Mouse (Mus musculus) limb, embryonic 14.5 days (tissue): ENCODE results near the gene Pgpep1. TPM values are rescaled to one million over a fixed set of nuclear protein-coding genes. Genes with fewer than 3 reads are reported as not detected.

ENCODE experiments used
- ATAC-seq: fragments of 200-750 bp; cut with Nextera tagmentation; 2 replicates; pipeline ENCODE4 v1.8.0; 2017; ENCODE audit warnings: low read depth, moderate number of reproducible peaks, moderate TSS enrichment; ENCODE audit not compliant: low FRiP score
- DNase-seq: peaks from one replicate; pipeline ENCODE4 v3.0.0-alpha.2; 2015; ENCODE audit warnings: low spot score
- H3K27ac ChIP-seq: fragments of 300-500 bp; sonication (generic); replicated peaks from 2 replicates; pipeline ENCODE4 v1.5.1; 2014; ENCODE audit warnings: low read depth, mild to moderate bottlenecking, low read length, moderate library complexity, mixed read lengths
- H3K27me3 ChIP-seq: fragments of 300-500 bp; sonication (generic); 2 replicates; pipeline ENCODE4 v1.6.1; 2014; ENCODE audit warnings: low read length, mixed read lengths; ENCODE audit not compliant: control insufficient read depth, insufficient read depth
- H3K36me3 ChIP-seq: fragments of 300-500 bp; sonication (generic); 2 replicates; pipeline ENCODE4 v1.6.1; 2014; ENCODE audit warnings: mild to moderate bottlenecking, low read length, moderate library complexity, mixed read lengths; ENCODE audit not compliant: control insufficient read depth, insufficient read depth
- H3K4me1 ChIP-seq: fragments of 300-500 bp; sonication (generic); 2 replicates; pipeline ENCODE4 v1.6.1; 2014; ENCODE audit warnings: antibody characterized with exemption, low read length, mixed read lengths; ENCODE audit not compliant: control insufficient read depth, insufficient read depth
- H3K4me2 ChIP-seq: fragments of 300-500 bp; sonication (generic); replicated peaks from 2 replicates; pipeline ENCODE4 v1.6.1; 2014; ENCODE audit warnings: low read depth, mild to moderate bottlenecking, low read length, moderate library complexity; ENCODE audit not compliant: severe bottlenecking
- H3K4me3 ChIP-seq: fragments of 300-500 bp; sonication (generic); replicated peaks from 2 replicates; pipeline ENCODE4 v1.5.1; 2014; ENCODE audit warnings: low read length
- H3K9ac ChIP-seq: fragments of 300-500 bp; sonication (generic); 2 replicates; pipeline ENCODE4 v1.6.1; 2014; ENCODE audit warnings: mild to moderate bottlenecking, low read depth, low read length, moderate library complexity; ENCODE audit not compliant: severe bottlenecking
- H3K9me3 ChIP-seq: fragments of 300-500 bp; sonication (generic); 2 replicates; pipeline ENCODE4 v1.6.1; 2016; ENCODE audit warnings: low read length; ENCODE audit not compliant: control insufficient read depth
- POLR2A ChIP-seq: fragments of 200-500 bp; IDR thresholded peaks from 2 replicates; pipeline ENCODE4 v1.8.0; 2012; ENCODE audit warnings: inconsistent platforms, mild to moderate bottlenecking, moderate library complexity, borderline replicate concordance; ENCODE audit not compliant: insufficient read depth, insufficient read length; ENCODE audit errors: extremely low read depth
- WGBS: fragments of 180-500 bp; shearing (Covaris S2); extraction: QIAGEN DNeasy Blood & Tissue Kit; methylation state at CpG from one replicate; pipeline ENCODE4 v1.1.7; 2014; 5-methylcytosine and 5-hydroxymethylcytosine counted together
- polyA plus RNA-seq, 2 experiments: library from polyadenylated mRNA; depleted of rRNA in 1 of 2; stranded (reverse) in 1 of 2; unstranded in 1 of 2; fragments of >200 nt; fragmentation: Nextera tagmentation in 1 of 2; extraction: Ambion mirVana in 1 of 2; gene quantifications; 2 replicates each; pipeline versions ENCODE4 v1.2.1 to v1.2.3; 2012 to 2014

Pgpep1 gene
- polyA plus RNA-seq, 2 experiments = 47.6 to 64.1 TPM

DNA sequence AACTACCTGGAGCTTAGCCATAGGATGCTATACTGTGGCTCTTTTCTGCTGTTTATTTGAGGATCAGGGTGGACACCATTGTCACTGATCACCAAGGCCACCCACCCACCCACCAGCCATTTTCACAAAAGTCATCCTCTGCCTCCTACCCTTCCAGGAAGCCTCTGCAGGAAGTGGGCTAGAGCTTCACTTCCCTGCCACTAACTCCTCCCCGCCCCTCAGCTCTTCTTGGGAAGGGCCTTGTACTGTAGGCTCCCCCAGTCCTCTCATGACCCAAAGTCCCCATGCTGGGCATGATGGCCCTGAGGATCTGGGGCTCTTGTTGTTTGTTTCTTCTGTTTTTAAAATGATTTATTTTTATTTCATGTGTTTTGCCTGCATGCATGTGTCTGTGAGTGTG, 15.1 kb upstream of the Pgpep1 start:
- Histone ChIP-seq H3K27ac (no peak overlapping the region), H3K4me1 (peaks cover 11% of the 10 kb centered on the region), H3K4me2 (no peak overlapping the region), H3K4me3 (no peak overlapping the region), H3K9me3 (no peaks in the 10 kb centered on the region), H3K36me3 (peaks cover 22% of the 10 kb centered on the region), H3K27me3 (no peaks in the 10 kb centered on the region), H3K9ac (no peak overlapping the region)
- ATAC-seq (no peak), DNase-seq (no peak)
- WGBS = 94% methylated on average over 1 of the region's 1 CpGs
- no peak for TF ChIP-seq POLR2A

DNA sequence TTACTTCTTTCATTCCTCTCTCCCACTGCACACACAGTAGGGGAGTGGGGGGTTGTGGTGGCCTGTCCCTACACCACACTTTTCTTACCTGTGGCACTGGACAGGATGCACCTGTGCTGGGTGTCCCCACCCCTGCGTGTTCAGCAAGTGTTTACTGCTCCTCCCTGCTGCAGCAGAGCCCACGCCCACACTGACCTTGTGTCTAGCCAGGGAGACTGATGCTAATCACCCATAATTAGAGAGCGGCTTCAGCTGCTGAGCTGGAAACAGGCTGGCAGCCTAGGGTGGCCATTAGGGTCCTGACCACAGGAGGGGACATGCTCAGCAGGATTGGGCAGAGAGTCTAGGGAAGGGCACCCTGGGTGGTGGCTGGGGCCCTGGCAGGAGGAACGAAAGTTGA, 14.5 kb upstream of the Pgpep1 start:
- Histone ChIP-seq H3K9me3 (no peaks in the 10 kb centered on the region), H3K36me3 (peaks cover 22% of the 10 kb centered on the region), H3K4me3 (no peak overlapping the region), H3K4me1 (peaks cover 11% of the 10 kb centered on the region), H3K9ac (no peak overlapping the region), H3K27me3 (no peaks in the 10 kb centered on the region), H3K27ac (no peak overlapping the region), H3K4me2 (no peak overlapping the region)
- no peak for DNase-seq
- 78% methylated on average over 4 of the region's 4 CpGs for WGBS
- ATAC-seq = no peak
- no peak for TF ChIP-seq POLR2A

DNA sequence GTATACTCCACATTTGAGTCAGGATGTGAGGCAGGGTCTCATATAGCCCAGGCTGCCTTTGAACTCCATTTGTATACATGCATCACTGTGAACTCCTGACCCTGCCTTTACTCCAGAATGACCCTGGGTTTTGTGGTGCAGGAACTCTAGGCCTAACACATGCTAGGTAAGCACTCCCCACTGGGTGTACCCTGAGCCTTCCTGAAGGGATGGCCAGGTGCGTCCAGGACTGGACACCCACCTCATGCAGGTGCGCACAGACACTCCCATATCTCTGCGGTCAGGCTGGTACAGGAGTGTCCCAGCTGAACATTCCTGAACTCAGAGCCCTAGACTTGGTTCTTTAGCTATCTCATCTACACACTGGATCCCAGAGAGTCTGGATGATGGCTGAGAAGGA, 13.9 kb upstream of the Pgpep1 start:
- ATAC-seq (no peak), DNase-seq (no peak)
- no peaks in the 10 kb centered on the region for H3K27me3 ChIP-seq
- H3K4me3 ChIP-seq = peak overlapping the region; percentile 55
- 75% methylated on average over 3 of the region's 3 CpGs for WGBS
- no peak for TF ChIP-seq POLR2A
- H3K27ac ChIP-seq = peak overlapping the region; percentile 94
- H3K9me3 ChIP-seq = no peaks in the 10 kb centered on the region
- peaks cover 17% of the 10 kb centered on the region for H3K36me3 ChIP-seq
- H3K4me1 ChIP-seq = peaks cover 11% of the 10 kb centered on the region
- H3K9ac ChIP-seq = peak overlapping the region; percentile 68
- peak overlapping the region; percentile 91 for H3K4me2 ChIP-seq

DNA sequence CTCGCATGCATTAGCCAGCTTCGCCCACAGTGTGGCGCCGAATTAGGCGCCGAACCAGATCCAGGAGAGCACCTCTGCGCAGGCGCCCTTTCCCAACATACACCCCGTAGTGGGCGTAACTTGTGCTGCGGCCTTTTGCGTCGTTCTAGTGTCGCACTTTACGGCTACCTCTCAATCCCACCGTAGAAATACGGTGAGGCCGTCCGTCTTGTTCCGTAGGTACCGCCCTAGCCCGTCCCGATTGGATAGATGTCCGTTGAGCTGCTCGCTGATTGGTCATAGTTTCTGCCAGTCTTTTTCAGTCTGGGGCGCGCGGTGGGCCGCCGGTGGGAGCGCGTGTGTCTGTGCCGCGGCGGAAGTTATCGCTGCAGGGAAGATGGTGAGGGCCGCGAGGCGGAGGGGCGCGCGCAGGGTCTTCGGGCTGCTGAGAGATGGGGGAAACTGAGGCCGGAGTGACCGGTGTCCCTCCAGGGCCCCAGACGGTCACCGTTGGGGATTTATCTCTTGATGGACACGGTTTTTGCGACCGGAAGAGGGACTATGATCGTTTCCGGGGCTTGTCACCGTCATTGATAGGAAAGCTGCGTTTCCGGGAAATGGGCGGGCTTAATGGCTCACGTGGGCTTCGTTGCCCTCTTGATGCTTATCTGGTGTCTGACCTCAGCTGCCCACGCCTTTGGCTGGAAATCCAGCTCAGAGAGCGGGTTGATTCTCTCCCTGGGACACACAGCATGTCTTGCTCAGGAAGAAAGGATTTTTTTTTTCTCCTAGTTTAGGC, 13.1 kb upstream of the Pgpep1 start, which contains the start of gene Lsm4:
Lsm4 (plus strand) TSS at position 170 of the 778 bp plus-strand sequence.
- peak within 1 kb of the TSS; percentile 91 for H3K4me2 ChIP-seq
- WGBS = under 1% methylated on average over 58 of the region's 60 CpGs
- H3K27me3 ChIP-seq = no peaks in the 10 kb centered on the region
- H3K36me3 ChIP-seq = peaks cover 9% of the 10 kb centered on the region
- H3K27ac ChIP-seq = peak within 1 kb of the TSS; percentile 94
- H3K9me3 ChIP-seq = no peaks in the 10 kb centered on the region
- TF ChIP-seq POLR2A = peak; percentile 6; the same call in 1 of the 2 replicates
- peak within 1 kb of the TSS; percentile 68 for H3K9ac ChIP-seq
- ATAC-seq (peak; percentile 97), DNase-seq (peak; percentile 100)
- peak within 1 kb of the TSS; percentile 55 for H3K4me3 ChIP-seq
- H3K4me1 ChIP-seq = peaks cover 11% of the 10 kb centered on the region

DNA sequence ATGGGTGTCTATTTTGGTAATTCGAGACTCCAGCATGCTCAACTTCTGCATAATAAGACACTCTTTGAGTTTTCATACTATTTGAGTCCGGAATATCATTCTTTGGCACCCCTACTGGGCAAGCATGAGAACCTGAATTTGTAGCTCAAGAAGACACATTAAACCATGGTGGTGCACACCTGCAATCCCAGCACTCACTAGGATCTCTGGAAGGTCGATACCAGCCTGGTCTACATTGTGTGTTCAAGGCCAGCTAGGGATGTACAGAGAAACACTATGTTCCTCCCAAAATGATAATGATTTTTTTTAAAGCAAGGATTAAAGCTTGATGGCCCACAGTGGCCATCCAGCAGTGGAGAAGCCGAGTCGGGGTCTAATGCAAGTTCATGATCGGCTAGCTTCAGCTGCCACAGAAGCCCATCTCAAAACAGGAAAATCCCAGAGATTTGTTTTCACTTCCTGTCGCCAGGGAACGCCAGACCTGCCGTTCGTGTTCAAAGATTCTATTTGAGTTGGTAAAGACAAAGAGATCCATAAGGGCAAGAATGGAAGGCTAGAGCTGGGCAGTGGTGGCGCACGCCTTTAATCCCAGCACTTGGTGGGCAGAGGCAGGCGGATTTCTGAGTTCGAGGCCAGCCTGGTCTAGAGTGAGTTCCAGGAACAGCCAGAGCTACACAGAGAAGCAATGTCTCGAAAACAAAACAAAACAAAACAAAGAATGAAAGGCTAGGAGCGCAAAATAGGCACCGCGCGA, 12.3 kb upstream of the Pgpep1 start:
- H3K36me3 ChIP-seq = peaks cover 1% of the 10 kb centered on the region; the same call in 1 of the 2 replicates
- no peaks in the 10 kb centered on the region for H3K9me3 ChIP-seq
- H3K4me2 ChIP-seq = peak overlapping the region; percentile 49
- H3K4me1 ChIP-seq = peaks cover 11% of the 10 kb centered on the region
- ATAC-seq (peak; percentile 1), DNase-seq (no peak)
- peak overlapping the region; percentile 55 for H3K4me3 ChIP-seq
- no peaks in the 10 kb centered on the region for H3K27me3 ChIP-seq
- 38% methylated on average over 19 of the region's 19 CpGs for WGBS
- TF ChIP-seq POLR2A = peak; percentile 55; the same call in 1 of the 2 replicates
- peak overlapping the region; percentile 73 for H3K27ac ChIP-seq
- H3K9ac ChIP-seq = peak overlapping the region; percentile 56
